Mouse (Mus musculus): ENCODE measurements at regions not wholly inside any gene's neighbourhood (a gene's known extent, or its start where the extent isn't known, plus 50 kb on each side); places are given as distances from the start of the nearest gene placed in this dataset.
A peak's percentile ranks its signal among the peaks of the same experiment; 100 is the strongest.
"Not testable (repeated sequence)": the region's sequence is repeated elsewhere in the genome, so short reads cannot be mapped to it uniquely, and the experiment has no call there.

DNA sequence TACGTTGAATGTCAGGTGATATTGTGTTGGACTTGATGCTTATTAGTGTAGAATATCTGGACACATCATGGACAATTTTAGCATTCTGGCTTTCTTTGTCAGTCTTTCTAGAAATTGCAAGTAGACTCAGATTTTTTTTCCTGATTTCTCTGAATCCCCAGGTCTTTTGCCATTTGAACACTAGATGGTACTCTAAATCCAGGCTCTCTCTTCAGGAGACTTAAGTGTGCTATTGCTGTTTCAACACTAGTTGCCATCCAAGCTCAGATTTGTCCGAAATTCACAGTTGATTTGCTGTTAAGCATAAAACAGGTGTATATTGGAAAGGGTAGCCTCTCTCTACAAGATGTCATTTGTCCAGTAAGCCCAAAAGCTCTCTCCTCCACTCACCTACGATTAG is 451.5 kb downstream of the Lmo7 start:
- no peak for DNase-seq (ENCODE audit: low spot score)

DNA sequence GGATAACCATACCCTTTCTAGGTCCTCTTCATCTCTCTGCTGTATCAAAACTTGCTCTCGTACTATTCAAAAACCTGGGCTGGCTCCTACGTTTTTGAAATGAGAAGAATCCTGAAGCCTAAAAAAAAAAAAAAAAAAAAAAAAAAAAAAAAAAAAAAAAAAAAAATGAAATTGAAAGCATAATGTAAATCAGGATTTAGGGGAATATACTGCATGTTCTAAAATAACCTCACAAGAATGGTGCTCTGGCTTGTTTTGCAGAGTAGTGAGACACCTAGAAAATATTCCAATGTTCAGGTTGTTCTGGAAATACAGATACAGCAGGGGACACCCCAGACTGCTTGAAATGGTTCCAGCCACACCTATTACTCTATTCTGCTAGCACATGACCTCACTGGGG is 442.0 kb downstream of the Lmo7 start:
- no peak for DNase-seq (ENCODE audit: low spot score)

DNA sequence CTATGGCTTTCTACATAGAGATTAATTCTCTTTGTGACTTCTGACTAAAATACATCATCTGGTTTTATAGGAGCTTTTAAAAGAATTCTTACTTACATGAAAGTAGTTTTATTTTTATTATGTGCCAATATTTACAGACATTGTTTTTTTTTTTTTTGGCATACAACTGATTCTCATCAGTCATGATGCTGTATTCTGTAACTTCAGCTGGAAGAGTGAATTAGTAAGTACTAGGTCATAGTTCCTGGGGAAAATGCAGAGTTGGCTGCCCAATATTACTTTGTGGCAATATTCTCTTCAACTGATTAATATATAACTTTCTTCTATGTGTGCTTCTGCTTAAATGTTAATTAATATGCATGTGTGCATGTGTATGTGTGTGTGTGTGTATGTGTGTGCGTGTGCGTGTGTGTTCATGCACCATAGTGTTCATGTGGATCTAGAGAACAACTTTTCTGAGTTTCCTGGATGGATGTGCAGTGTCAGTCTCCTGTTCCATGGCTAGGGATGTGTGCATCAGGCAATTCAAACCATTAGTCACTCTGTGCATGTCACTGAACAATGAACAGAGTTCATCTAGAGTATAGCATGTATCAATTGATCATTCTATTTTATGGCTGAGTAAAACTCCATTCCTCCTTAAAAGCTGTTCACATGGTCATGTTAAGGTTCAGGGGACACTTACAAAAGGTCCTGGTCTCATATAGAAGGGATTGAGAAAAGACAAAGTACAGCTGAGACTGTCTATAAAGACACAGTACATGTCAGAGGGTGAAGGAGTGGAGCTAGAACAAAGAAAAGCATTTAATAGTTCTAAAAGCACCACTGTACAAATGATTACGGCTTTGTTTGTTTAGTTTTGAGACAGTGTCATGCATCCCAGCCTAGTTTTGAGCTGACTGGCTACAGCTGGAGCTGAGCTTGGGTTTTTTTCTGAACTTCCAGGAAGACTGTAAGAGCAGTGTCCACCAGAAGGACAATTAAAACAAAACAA is 431.8 kb downstream of the Lmo7 start:
- DNase-seq (ENCODE audit: low spot score): no peak

DNA sequence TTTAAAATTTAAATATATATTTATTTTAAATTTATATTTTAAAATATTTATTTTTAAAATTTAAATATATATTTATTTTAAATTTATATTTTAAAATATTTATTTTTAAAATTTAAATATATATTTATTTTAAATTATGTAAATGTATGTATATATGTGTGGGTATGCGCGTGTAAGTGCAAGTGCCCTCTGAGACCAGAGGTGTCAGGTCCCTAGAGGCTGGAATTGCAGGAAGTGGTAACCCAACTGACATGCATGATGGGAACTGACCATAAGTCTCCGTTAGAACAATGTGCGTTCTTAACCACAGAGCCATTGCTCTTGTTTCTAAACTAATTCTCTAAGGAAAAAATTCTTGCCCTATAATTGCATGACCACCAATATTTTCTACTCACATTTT is 420.7 kb downstream of the Lmo7 start:
- not testable (repeated sequence) for DNase-seq (ENCODE audit: low spot score)

DNA sequence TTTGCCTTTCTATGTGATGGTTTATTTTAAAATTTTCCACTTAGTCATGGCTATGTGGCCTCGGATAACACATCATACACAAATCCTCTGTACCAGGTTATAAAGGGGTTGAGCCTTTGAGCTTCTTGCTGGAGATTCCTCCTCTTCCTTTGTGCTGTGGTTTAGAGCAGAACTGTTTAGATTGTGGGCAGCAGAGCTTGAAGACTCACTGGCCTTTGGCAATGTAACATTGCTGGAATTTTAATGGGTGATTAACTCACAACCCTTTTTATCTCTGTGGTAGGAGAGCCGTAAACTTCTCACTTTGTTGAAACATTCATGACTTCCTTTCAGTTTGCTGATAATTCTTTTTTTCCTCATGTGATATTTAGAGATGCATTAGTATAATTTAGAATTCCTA is 413.0 kb downstream of the Lmo7 start:
- no peak for DNase-seq (ENCODE audit: low spot score)

DNA sequence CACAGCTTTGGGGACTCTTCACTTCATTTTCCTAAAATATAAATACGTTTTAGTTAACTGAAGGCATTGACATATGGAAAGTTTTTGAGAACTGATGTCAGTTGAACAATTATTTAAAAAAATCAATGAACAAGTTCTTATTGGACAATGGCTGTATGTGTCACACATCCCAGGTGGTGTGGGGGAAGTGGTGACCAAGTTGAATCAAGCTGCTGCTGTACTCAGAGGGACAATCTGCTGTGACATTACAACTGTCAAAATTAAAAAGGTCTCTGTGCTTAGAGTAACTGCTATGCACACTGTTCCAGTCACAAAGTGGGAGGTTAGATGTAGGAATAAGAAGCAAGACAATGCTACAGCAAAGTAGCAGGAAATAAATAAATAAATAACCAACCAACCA is 409.2 kb downstream of the Lmo7 start:
- DNase-seq (ENCODE audit: low spot score): peak; percentile 9

DNA sequence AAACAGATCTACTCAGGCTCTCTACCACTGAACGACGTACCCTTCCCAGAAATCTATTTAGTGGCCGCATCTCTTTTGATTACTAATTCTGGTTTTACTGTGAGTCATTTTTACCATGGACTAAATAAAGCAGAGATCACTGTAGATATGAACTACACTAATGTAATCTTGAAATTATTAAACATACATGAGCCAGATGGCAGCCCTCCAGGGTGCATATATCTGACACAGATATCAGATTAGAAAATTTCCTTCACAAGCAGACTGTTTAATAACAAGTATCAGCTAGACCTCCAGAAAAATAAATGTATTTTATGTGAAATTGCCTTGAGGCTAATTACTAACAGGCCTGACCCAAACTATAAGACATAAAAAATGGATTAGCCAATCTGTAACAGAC is 388.4 kb downstream of the Lmo7 start:
- no peak for DNase-seq (ENCODE audit: low spot score)

DNA sequence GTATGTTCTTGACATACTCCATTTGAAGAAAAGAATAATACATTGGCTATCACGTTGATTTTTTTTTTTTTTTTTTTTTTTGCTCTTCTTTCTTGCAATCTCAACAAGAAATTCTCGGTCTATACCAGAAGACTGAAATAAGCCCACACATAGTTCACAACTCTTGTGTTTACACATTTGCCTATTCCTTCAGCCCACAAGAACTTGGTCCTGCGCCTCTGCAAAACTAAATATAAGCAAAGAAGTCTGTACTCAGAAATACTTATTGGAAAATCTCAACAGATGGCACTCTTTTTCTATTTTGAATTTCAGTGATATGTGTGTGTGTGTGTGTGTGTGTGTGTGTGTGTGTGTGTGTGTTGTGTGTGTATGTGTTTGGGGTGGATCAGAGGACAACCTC is 376.4 kb downstream of the Lmo7 start:
- DNase-seq (ENCODE audit: low spot score): no peak

DNA sequence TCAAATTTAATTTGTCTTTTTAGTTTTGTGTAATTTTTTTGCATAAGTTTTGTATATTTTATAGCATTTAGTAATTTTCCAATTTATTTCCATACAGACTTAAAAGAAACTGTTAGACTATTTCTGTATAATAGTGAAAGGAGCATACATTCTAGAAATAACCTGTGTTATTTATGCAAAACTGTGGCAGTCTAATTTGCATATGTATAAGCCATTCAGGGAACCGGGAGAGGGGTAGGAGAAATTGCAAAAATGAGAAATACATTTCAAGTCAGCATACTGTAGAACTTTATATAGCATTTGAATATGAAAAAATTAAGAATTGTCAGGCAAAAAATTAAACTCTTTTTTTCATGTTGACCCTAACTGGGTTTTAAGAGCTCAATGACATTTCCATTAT is 364.3 kb downstream of the Lmo7 start:
- DNase-seq (ENCODE audit: low spot score): no peak

DNA sequence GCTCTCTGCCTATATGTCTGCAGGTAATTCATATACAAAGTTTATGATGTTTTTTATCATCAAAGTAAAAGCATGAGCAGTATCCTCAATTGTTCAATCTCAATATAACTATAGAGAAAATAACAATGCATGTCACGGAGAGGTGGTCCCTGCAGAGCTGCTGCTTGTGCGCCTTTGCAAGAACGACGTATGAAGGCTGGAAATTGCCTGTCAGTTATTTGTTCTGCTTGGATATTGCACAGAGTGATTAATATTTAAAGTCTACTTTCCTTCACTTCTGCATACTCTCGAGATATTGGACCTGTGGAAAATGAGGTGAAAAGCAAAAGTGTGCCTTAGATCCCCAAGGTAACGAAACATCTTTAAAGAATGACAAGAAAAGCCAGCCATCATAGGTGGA is 362.8 kb downstream of the Lmo7 start:
- DNase-seq (ENCODE audit: low spot score): no peak

DNA sequence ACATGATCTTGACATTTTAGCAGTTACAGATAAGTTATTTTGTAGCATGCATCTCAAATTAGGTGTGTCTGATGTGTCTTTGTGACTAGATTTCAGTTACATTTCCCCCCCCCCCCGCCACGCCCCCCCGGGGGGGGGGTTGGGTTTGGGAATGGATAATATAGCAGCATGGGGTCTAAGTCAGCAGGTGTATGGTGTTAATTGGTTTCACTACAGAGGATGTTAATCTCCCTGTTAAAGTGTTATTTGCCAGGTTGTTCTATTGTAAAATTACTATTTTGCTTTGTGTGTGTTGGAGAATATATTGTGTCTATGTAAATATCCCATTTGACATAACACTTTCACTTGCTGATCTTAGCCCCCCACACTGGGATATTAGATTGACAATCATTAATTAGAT is 319.2 kb downstream of the Lmo7 start:
- DNase-seq (ENCODE audit: low spot score): no peak

DNA sequence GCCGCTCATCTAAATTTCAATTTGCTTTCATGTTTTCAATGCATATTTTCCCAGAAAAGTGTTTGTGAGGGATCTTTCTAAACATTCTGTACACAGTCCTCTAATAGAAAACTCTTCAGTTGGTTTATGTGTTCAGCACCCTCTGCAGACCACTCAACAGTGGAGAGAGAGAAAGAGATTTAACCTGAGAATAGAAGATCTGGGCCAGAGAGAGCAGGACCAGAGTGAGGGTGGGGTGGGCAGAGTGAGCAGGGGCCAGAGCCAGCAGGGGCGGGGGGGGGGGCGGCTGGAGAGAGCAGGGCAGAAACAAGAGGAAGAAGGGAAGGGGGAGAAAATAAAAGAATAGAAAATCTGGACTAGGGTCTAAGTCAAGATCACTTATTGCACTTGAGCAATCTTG is 318.7 kb downstream of the Lmo7 start:
- no peak for DNase-seq (ENCODE audit: low spot score)

DNA sequence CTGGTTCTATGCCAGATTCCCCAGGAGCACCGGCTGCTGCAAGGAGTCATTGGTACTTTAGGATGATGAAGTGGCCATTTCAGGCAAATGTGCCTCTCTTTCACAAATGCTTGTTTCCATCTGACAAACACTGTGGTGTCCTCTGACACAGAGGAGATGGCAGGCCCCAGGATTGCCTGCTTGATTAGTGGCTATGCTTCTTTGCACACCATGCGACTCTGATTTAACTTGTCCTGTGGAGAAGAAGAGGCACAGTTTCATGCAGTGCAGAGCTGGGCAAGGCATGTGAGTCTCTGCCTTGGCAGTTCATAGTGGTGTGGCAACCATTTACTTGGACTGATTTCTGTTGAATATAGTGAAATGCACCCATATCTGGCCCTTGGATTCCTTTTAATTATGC is 308.4 kb downstream of the Lmo7 start:
- no peak for DNase-seq (ENCODE audit: low spot score)

DNA sequence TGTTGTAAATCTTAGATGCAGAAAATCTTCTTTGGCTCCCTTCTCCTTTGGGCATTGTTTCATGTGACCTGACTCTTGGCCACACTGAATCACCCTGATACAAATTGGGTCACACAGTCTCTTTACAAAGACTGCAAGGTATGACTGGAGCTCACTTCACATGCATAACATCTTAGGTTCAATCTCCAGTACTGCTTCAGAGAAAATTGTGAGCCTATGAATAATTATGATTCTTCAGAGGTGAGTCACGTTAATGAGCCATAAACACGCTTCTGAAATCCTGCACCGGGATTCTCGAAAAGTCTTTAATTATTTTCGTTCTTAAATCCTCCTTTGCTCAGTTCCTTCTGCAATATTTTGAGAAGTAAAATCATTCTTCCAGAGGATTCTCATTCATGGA is 307.7 kb downstream of the Lmo7 start:
- DNase-seq (ENCODE audit: low spot score): no peak

DNA sequence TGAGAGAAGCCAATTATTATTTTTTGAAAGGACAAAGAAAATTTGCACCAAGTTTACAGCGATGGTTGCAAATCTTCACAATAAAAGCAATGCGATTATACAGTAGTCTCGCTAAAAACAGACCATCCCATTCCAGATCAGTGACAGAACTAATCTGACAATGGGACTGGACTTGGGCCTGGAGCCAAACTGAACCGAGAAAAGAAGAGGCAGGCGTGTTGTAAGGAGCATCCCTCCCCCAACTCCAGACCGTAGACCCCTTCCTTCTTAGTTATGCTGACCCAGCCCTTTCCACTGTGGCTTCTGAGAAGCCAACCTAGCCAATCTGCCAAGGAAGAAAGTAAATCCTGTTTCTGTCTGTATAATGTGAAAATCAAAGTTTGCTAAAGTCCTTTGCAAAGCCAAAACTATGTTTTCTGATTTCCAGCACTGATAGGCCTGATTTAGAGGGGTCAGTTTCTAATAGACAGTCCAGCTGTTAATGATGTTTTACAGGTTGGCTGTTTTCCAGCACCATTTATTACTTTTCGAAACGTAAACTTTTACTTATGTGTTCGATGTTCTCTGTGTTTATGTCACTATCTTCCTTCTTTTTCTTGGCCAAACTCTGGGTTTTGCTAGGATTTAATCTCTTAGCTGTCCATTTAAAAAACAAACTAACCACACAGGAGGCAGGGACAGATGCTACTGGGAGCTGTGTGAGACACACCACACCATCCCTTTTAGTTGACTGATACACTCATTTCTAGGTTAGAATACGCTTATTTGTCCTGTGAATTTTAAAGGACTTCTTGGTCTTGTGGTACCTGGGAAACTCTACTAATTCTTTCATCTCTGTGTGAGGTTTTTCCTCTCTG is 301.5 kb downstream of the Lmo7 start:
- DNase-seq (ENCODE audit: low spot score): no peak

DNA sequence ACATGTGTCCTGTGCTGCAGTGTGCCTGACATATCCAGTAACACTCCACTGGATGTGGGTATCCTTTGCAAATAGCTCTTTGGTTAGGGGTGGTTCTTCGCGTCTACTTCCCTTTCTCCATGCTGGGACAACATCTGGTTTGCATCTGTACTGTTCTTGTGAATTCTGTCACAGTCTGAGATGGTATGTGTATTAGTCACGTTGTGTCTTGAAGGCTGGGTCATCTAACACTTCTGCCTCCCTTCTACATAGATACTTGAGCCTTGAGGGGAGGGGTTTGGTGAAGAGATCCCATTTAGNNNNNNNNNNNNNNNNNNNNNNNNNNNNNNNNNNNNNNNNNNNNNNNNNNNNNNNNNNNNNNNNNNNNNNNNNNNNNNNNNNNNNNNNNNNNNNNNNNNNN is 294.9 kb downstream of the Lmo7 start:
- DNase-seq (ENCODE audit: low spot score): no peak

DNA sequence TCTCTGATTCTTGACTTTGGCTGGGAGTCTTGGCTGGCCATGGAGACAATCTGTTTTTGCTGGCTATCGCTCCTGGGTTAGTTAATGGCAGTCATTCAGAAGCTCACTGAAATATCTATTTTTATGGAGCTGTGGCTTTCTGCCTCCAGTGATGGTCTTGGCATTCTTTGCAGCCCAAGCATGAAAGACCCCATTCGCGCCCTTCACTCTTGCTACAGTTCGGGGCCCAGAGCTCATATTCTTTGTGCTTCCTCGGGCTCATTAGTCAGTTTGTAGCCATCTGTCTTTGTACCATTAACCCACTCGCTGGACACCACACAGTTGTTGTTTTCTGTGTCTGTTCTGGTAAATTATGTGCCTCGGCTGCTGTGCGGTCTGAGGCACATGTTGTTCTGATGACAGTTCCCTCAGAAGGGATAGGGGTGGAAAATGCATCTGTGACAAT is 290.4 kb downstream of the Lmo7 start:
- no peak for DNase-seq (ENCODE audit: low spot score)

DNA sequence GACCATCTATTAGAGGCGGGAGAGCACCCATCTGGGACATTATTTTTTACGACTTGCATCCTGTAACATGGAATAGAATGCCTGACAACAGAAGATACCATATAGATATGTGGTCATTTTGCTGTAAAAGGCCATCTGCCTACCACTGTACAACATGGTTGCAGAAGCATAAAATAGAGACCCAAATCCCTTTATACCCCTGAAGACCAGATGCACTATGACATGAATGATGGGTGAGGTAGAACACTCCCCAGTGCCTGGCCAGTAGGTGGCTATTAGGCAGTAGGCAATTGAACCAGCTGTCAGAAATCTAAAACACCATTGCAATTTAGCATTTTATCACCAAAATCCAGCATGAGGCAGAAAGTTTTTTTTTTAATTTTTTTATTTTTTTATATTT is 289.6 kb downstream of the Lmo7 start:
- DNase-seq (ENCODE audit: low spot score): no peak

DNA sequence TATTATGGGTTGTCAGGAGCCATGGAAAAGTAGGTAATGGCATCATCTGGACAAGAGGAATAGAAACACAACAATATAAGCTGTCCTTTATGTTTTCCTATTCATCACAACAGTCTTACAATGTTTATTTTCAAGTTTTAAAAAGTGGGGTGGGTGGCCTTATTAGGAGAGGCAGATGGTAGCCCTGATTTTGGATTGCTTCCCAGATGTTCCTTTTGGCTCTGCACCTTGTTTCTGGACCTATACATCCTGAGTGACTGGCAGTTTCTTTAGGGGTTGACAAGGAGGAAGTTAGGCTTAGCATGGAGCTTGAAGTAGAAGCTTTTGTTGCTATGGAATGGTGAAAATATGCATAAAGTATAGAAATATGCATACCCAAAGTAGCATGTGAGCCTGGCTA is 286.8 kb downstream of the Lmo7 start:
- no peak for DNase-seq (ENCODE audit: low spot score)

DNA sequence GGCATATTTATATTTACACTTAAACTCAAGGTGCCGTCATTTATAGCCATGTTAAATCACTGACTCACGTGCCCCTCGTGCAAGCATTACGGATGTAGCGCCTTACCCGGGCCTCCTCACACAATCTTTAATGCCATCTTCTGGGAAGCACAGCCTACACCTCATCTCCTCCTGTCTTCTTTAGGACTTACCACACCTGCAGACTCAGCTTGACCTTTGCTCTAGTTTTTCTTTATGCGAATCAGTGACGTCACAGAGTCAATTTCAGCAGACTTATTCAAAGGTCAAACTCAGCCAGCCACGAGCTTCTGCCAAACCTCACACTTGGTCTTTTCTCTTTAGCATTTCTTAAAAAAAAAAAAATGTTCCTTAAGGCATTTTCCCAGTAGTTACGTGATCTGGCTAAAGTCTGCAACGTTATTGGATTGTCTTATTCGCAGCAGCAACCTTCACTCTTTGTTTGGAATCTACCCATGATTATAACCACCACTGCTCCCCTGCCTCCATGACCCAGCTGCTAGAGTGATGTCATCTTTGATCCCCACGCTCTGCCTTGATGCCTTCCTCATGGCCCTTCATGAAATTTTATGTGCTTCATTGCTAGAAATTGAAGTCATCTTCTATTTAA is 285.3 kb downstream of the Lmo7 start:
- no peak for DNase-seq (ENCODE audit: low spot score)

DNA sequence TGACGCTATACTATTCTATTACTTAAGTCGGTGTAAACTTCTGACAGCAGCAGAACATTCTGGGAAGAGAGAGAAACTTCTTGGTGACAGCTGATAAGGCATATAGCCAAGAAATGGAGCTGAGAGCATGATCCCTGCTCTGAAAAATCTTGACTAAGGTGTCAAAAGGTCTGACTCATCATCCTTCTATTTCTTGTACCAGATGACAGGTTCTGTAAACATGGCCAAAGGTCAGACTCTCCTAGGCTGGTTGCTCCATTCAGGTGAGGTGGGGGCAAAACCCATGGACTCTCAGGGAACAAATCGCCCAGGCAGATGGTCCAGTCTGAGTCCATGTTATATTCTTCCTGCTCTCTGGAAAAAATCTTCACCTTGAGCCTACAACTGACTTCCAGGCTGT is 283.5 kb downstream of the Lmo7 start:
- no peak for DNase-seq (ENCODE audit: low spot score)

DNA sequence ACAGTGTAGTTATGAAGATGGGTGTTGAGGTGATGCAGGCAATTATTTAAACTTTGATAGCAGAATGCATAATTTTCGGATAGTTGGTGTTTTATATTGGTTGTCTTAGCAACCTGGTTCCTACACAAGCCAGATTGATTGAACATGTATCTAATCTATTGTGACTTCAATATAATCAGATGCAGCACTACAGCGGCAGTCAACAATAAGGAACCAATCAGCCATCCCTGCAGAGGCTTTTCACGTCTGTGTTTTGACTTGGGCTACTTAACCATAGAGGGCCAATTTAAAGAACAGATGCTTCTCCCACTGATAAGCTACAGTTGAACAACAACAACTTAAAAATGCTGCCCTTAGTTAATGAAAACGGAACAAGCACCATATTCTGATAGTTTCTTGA is 267.8 kb downstream of the Lmo7 start:
- no peak for DNase-seq (ENCODE audit: low spot score)

DNA sequence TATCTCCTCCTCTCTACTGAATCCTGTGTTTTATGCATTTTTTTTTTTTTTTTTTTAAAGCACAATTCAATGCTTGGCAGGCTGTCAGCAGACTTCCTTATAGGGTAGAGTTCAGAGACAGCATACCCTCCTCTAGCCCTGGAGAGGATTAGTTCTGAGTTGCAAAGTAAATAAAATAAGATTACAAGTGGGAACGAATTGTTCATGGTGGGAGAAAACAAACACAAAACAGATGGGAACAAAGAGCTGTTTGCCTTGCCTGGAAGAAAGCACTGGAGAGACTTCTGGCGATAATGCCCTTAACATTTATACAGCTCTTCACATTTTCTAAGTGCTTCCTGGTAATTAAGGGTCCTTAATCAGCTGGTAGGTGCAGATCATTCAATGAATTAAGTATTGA is 254.6 kb downstream of the Lmo7 start:
- DNase-seq (ENCODE audit: low spot score): no peak
